Mouse (Mus musculus) cerebellum, adult 18-20 months (tissue): ENCODE results near the gene E4f1.

Experiments used
- DNase-seq, 2 experiments: peaks; one replicate each; pipeline ENCODE4 v3.0.0; 2021

The E4f1 gene

DNA sequence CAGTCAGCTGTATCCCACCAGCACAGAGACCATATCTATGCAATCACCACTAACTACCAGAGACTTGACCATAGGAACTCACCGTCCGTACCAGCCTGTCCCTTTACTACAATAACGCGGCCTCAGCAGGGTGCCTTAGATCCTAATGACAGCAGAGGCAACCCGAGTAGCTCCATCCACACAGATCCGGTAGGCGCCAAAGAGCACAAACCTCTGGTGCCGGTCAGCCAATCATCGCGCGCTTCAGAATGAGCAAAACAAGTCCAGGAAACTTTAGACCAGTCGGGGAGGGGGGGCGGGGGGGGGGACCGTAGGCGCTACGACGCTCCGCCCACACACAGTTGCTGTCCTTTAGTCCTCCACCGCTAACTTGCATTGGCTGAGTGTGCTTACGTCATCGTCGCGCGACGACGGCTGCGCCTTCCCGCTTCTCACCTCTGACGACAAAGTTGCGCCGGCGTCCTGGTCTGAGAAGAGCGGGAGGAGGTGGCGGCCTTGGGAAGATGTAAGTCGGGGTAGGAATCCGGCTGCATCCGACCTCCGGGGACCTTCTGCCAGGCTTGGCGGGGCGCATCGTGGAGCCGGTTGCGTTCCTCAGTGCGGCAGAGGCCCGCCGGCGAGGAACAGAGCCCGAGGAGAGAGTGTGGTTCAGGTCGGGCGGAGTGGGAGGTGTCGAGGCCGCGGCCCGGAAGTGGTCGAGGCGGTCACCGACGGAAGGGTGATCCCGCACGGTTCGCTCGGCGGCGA lies 55.7 kb downstream of the E4f1 start, which contains the start of gene Rnps1:
Gene Rnps1 (plus strand): TSS at position 336 of the 747 bp plus-strand sequence.
- peak; percentile 89 to 92 for DNase-seq

DNA sequence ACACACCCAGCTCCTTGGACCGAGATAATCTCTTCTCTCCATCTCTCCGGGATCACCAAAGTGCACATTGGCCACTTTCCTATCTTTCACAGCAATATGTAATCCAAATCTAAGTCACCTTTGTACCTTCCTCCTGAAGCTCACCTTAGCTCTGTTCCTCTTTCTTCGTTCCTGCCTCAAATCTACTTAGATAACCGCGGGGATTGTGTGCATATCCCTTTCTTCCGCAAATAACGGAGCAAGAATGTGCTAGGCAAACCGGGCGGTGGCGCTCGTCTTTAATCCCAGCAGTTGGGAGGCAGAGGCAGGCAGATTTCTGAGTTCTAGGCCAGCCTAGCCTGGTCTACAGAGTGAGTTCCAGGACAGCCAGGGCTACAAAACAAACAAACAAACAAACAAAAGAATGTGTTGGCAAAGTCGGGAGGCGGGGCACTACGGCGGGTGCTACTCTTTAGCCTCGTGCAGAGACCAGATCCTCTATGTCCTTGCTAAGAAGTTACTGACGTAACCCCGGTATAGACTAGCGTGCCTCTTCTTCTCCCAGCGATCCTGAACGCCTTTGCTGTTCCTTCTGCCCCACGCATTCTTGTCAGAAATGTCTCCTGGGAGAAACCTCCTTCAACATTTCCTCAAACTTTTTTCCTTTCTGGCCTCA lies 56.4 kb downstream of the E4f1 start:
- peak; percentile 30 to 41 for DNase-seq

DNA sequence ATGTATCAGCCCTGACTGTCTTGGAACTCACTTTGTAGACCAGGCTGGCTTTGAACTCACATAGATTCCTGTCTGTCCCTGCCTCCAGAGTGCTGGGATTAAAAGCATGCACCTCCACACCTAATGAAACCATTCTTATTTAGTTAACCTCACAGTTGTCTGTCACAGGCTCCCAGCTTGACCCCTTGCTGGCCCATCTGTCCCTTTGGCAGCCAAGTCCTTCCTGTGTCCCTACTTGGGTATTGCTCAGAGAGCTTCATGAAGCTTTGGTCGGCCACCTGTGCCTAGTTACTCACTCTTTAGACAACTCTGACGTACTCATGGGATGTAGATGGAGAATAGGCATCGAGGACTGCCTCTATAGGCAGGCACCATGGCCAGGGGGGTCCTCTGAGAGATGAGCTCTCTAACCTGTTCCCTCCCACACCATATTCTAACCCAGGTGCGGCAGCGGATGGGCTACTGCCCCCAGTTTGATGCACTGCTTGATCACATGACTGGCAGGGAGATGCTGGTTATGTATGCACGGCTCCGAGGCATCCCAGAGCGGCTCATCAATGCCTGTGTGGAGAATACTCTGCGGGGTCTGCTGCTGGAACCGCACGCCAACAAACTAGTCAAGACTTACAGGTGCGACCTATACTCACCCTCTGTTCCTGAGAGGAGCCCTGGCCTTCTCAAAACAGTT lies 62.9 kb downstream of the E4f1 start:
- DNase-seq: peak; percentile 65 to 70

DNA sequence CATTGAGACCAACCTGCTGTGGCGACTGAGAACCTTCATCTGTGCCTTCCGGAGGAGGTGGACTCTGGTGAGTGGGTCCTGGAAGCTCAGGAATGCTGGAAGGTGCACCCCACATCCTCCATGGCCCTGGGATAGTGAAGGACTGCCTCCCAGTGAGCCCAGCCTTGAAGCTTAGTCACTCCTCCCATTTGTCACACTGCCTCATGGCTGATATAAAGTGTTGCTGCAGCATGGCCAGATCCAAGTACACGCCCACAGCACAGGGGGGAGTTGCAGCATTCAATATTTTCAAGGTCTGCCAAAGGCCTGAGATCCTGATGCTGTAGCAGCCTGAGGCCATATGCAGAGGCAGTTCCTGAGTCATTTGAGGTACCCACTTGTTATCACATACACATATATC lies 67.7 kb downstream of the E4f1 start:
- DNase-seq: no peak

DNA sequence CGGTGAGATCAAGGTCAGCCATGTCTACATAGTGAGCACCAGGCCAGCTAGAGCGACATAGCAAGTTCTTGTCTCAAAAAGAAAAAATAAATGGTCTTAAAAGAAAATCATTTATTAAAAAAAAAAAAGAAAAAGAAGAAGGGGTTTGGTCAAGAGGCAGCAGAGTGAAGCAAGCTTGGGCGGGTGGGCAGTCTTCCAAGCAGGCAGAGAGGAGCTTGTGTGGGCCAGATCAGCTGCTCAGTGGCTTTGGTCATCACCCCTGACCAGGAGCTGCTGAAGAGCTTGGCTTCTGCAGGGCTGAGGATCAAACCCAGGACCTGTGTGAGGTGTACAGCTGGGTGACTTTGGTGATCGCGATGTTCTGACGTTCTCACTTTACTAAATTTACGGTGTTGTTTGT lies 75.7 kb downstream of the E4f1 start:
- no peak for DNase-seq
